Mouse (Mus musculus): Measurements from ENCODE around the gene Nsg1. TPM values are rescaled to one million over a fixed set of nuclear protein-coding genes. Genes with fewer than 3 reads are reported as not detected.
A peak's percentile ranks its signal among the peaks of the same experiment; 100 is the strongest.

The Nsg1 gene
- polyA plus RNA-seq, 1 experiment = not detected

DNA sequence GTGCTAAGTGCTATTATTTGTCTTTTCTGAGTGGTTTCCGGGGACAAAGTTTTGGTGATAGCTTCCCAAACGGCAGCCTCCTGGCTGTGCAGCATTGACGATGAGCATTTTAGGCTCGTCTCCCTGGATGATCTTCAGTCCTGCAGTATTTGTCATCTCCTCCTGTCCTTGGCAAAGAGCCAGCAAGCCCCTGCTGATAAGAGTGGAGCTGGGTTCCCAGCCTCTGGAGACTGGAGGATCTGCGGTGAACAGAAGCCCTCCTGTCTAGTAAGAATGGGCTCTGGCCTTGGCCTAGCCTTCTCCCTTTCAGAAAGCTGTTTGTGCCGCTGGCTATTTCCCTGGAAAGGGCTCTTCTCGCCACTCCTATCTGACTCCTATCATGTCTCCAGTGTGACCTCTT lies 38.0 kb downstream of the Nsg1 start:
- no peak overlapping the region for H3K27ac ChIP-seq (ENCODE audit: insufficient read depth, low read depth, low read length)
- no peak for TF ChIP-seq CTCF (IDR thresholded peaks at IDR 0.05; ENCODE audit: insufficient read depth, low read depth, low read length)
- no peak for TF ChIP-seq POLR2A (IDR thresholded peaks at IDR 0.05; ENCODE audit: insufficient read depth, low read depth, low read length)
- H3K4me3 ChIP-seq (ENCODE audit: insufficient read depth, low read depth, low read length) = no peak overlapping the region
- 74% methylated on average over 7 of the region's 7 CpGs for WGBS
- H3K4me1 ChIP-seq (ENCODE audit: control insufficient read depth, insufficient read depth, low read length) = peaks cover 22% of the 10 kb centered on the region

DNA sequence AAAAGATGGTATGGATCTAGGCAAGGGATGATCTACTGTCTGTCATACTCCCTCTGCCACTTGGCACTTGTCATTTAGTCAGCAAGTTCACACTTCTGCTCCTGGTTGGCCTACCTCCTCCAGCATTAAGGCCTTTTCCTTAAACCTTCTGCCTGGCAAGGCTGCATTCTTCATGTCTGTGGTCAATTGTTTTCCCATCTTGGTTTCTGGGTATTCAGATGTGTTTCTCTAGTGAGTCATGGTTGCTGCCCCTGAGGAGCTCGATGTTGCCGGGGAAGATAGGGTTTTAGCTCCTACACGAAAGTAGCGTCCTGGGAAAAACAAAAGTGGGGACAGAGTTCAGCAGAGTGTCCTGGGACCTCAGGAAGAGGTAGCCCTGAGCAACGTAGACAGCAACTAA lies 40.4 kb downstream of the Nsg1 start:
- no peak overlapping the region for H3K4me3 ChIP-seq (ENCODE audit: insufficient read depth, low read depth, low read length)
- WGBS = 79% methylated on average over 5 of the region's 5 CpGs
- peaks cover 29% of the 10 kb centered on the region for H3K4me1 ChIP-seq (ENCODE audit: control insufficient read depth, insufficient read depth, low read length)
- H3K27ac ChIP-seq (ENCODE audit: insufficient read depth, low read depth, low read length) = no peak overlapping the region
- TF ChIP-seq CTCF (IDR thresholded peaks at IDR 0.05; ENCODE audit: insufficient read depth, low read depth, low read length) (no peak), POLR2A (IDR thresholded peaks at IDR 0.05; ENCODE audit: insufficient read depth, low read depth, low read length) (no peak)

DNA sequence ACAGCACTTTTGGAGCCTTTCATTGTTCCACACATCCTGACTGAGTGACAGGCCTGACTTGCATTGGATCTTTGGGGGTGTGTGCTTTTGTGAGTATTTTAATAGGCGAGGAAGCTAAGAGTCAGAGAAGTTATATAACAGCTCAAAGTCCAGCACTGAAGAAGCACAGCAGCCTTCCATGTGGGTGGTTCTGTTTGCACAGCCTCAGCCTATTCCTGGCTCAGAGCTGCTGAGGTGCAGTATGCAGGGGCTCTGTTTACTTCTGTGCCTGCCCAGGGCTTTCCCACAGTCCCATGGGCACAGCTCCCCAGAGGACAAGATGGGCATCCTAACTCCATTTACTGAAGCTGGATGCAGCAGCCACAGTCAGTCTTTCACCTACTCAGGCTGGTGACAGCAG lies 42.7 kb downstream of the Nsg1 start:
- 49% methylated on average over 1 of the region's 1 CpGs for WGBS
- no peak overlapping the region for H3K4me3 ChIP-seq (ENCODE audit: insufficient read depth, low read depth, low read length)
- TF ChIP-seq CTCF (IDR thresholded peaks at IDR 0.05; ENCODE audit: insufficient read depth, low read depth, low read length) (no peak), POLR2A (IDR thresholded peaks at IDR 0.05; ENCODE audit: insufficient read depth, low read depth, low read length) (no peak)
- H3K27ac ChIP-seq (ENCODE audit: insufficient read depth, low read depth, low read length) = peak overlapping the region; percentile 49
- peaks cover 29% of the 10 kb centered on the region for H3K4me1 ChIP-seq (ENCODE audit: control insufficient read depth, insufficient read depth, low read length)

DNA sequence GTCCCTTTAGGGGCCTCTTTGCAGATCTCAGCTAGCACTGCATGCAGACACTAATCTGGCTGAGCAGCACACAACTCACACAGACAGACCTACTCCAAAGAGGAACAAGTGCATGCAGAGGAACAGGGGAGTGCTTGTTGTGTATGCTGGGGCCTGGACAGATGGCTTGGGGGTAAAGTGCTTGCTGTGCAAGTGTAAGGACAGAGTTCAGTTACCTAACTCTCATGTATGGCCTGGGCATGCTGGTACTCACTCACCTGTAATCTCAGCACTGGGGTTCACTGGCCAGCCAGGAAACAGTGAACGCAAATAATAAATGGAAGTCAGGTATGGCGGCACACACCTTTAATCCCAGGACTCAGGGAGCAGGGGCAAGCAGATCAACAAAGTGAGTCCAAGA lies 45.2 kb downstream of the Nsg1 start:
- WGBS = 99% methylated on average over 2 of the region's 2 CpGs
- TF ChIP-seq POLR2A (IDR thresholded peaks at IDR 0.05; ENCODE audit: insufficient read depth, low read depth, low read length) (no peak), CTCF (IDR thresholded peaks at IDR 0.05; ENCODE audit: insufficient read depth, low read depth, low read length) (no peak)
- H3K27ac ChIP-seq (ENCODE audit: insufficient read depth, low read depth, low read length) = no peak overlapping the region
- H3K4me1 ChIP-seq (ENCODE audit: control insufficient read depth, insufficient read depth, low read length) = peaks cover 26% of the 10 kb centered on the region
- no peak overlapping the region for H3K4me3 ChIP-seq (ENCODE audit: insufficient read depth, low read depth, low read length)

DNA sequence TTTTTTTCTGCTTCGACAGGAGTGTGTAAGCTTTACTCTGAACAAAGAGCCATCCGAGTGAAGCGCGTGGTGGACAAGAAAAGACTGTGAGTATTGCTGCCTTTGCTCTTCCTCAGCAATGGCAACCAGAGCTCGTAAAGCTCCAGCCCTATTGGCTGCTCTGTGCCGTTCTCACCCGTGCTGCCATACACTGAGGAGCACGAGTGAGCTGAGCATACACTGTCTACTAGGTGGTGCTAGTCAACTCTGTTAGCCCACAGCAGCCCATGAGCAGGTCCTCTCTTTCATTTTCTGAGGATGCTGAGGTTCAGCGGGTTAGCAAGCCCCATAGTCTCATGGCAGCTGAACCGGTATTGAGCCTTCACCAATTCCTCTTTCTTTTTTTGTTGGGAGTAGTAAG lies 52.9 kb downstream of the Nsg1 start:
- H3K27ac ChIP-seq (ENCODE audit: insufficient read depth, low read depth, low read length) = no peak overlapping the region
- no peak overlapping the region for H3K4me3 ChIP-seq (ENCODE audit: insufficient read depth, low read depth, low read length)
- WGBS = 69% methylated on average over 10 of the region's 10 CpGs
- H3K4me1 ChIP-seq (ENCODE audit: control insufficient read depth, insufficient read depth, low read length) = peaks cover 9% of the 10 kb centered on the region
- no peak for TF ChIP-seq POLR2A (IDR thresholded peaks at IDR 0.05; ENCODE audit: insufficient read depth, low read depth, low read length)
- no peak for TF ChIP-seq CTCF (IDR thresholded peaks at IDR 0.05; ENCODE audit: insufficient read depth, low read depth, low read length)

DNA sequence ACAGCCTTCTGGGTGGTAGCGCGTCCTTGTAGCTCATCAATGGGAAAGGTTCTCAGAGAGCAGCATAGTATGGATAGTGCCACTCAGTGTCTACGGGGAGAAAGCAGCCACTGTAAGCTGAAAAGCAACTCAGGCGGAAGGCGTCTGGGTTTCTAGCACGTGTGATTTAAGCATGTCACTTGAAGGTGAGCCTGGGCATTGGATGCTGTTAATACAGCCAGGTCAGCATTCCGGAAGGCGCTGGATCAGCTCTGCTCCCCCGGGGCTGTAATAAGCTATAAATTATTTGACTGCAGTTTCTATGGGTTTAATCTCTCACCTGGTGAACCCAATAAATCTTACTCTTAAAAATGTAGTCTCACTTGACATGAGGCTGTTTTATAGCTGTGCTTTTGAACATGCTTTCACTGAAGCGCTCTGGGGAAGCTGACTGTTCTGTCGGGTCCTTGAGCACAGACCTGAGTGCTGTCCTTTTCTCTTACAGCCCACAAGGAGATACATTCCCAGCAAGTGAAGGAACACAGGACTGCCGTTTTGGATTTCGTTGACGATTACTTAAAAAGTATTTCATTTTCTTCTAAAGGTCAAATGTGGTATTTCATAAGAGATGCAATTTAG lies 53.5 kb downstream of the Nsg1 start:
- H3K4me3 ChIP-seq (ENCODE audit: insufficient read depth, low read depth, low read length) = no peak overlapping the region
- peaks cover 9% of the 10 kb centered on the region for H3K4me1 ChIP-seq (ENCODE audit: control insufficient read depth, insufficient read depth, low read length)
- WGBS = 80% methylated on average over 14 of the region's 14 CpGs
- no peak overlapping the region for H3K27ac ChIP-seq (ENCODE audit: insufficient read depth, low read depth, low read length)
- TF ChIP-seq CTCF (IDR thresholded peaks at IDR 0.05; ENCODE audit: insufficient read depth, low read depth, low read length) (no peak), POLR2A (IDR thresholded peaks at IDR 0.05; ENCODE audit: insufficient read depth, low read depth, low read length) (no peak)

DNA sequence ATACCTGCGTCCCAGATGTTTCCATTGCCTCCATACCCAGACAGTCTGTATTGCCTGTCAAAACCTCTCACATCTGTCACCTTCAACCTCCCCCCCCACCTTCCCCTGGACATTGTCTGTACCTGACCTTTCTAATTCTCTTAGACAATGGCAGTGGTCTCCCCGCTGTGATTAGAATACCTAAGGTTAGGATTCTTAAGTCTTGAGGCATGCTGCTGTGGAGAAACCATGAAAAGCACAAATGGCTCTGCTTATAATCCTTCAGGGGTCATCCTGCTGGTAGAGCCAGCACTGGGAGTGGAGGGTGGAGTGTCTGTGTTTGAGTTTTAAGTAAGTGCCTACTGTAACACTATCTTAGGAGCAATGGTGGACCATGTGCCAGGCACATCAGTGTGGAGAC lies 56.8 kb downstream of the Nsg1 start:
- no peak for TF ChIP-seq POLR2A (IDR thresholded peaks at IDR 0.05; ENCODE audit: insufficient read depth, low read depth, low read length)
- TF ChIP-seq CTCF (IDR thresholded peaks at IDR 0.05; ENCODE audit: insufficient read depth, low read depth, low read length) = no peak
- Histone ChIP-seq H3K27ac (ENCODE audit: insufficient read depth, low read depth, low read length) (no peak overlapping the region), H3K4me3 (ENCODE audit: insufficient read depth, low read depth, low read length) (no peak overlapping the region), H3K4me1 (ENCODE audit: control insufficient read depth, insufficient read depth, low read length) (peaks cover 9% of the 10 kb centered on the region)
- WGBS = 86% methylated on average over 2 of the region's 2 CpGs

DNA sequence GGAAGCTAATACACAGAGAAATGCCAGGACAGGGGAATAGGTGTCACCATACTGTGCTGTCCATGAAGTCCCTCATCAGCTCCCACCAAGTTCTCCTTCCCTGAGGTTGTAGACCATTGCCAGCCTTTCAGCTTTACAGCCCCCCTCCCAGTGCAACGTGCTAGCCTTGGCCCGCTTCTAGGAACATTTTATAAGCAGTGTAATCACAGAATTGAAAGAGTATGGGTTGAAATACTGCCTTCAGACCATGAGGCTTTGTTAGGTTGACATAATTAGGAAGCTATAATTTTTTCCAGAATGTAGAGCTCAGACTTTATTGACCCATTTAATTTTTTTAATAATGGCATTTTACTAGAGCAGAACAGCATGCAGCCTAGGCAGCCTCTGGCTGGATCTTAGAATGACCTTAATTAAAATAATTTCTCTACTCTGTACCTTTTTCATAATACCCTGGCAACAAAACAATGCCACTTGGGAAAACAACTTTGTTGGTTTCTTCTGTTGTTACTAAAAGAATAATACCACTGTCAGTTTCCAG lies 60.5 kb downstream of the Nsg1 start:
- TF ChIP-seq POLR2A (IDR thresholded peaks at IDR 0.05; ENCODE audit: insufficient read depth, low read depth, low read length) (no peak), CTCF (IDR thresholded peaks at IDR 0.05; ENCODE audit: insufficient read depth, low read depth, low read length) (no peak)
- Histone ChIP-seq H3K4me3 (ENCODE audit: insufficient read depth, low read depth, low read length) (no peak overlapping the region), H3K27ac (ENCODE audit: insufficient read depth, low read depth, low read length) (no peak overlapping the region), H3K4me1 (ENCODE audit: control insufficient read depth, insufficient read depth, low read length) (no peaks in the 10 kb centered on the region)
- WGBS = 56% methylated on average over 2 of the region's 2 CpGs

DNA sequence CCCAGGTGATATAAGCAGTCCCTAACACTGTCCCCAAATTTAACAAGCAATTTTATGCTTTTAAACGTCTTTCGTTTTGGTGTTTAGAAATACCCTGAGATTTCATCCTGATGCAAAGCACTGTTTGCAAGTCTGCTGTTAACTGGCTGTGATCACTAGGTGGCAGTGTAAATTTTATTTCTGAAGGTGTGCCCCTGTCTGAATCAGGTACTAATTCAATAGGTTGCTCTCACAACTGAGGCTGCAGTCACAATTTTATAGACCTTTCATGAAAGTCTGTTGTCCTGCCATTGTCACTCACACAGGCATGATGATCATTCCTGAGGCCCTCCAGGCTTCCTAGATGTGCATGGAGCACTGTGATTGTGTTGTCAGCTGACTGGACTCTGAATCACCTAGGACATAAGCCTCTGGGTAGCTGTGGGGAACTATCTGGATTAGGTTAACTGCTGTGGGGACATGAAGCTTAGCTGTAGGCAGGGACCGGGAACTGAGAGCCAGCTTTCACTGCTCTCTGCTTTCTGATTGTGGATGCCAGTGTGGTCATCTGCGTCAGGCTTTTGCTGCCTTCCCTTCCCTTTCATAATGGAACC lies 62.1 kb downstream of the Nsg1 start:
- no peaks in the 10 kb centered on the region for H3K4me1 ChIP-seq (ENCODE audit: control insufficient read depth, insufficient read depth, low read length)
- TF ChIP-seq CTCF (IDR thresholded peaks at IDR 0.05; ENCODE audit: insufficient read depth, low read depth, low read length) (no peak), POLR2A (IDR thresholded peaks at IDR 0.05; ENCODE audit: insufficient read depth, low read depth, low read length) (no peak)
- no peak overlapping the region for H3K4me3 ChIP-seq (ENCODE audit: insufficient read depth, low read depth, low read length)
- H3K27ac ChIP-seq (ENCODE audit: insufficient read depth, low read depth, low read length) = no peak overlapping the region
- WGBS = 68% methylated on average over 4 of the region's 4 CpGs
